Mouse (Mus musculus): ENCODE results near the gene Ppox.
A peak's percentile ranks its signal among the peaks of the same experiment; 100 is the strongest.
"Not testable (repeated sequence)": the region's sequence is repeated elsewhere in the genome, so short reads cannot be mapped to it uniquely, and the experiment has no call there.

The Ppox gene

DNA sequence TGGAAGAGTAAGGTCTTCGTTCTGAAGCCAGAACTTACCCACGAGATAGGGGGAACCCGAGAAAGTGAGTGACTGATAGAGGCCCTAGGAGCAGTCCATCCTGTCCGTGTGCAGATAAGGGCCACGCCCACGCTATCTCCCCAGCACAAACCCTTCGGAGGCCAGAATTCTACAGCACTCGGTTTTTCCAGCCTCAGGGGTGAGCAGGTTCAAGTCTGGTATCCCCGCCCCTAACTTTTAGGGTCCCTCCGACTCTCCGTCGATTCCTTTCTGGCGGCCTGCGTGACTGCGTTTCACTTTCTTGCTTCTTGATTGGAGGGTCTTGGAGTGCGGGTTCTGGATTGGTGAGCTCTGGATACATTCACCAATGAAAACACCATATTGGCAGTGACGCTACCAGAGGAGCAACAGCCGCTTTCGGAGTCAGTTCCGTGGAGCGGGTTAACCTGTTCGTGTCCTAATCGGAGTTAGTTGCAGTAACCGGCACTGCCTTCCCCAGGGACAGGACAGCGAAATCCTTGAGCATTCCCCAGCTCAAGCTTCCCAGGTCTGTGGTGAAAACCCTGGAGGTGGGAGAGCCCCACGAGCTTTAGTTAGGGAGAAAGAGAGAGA is at the start of gene Ppox:
Gene Ppox (minus strand): TSS at position 271 of the 612 bp plus-strand sequence.
- peak; percentile 94 for ATAC-seq (ENCODE audit: insufficient number of reproducible peaks, low FRiP score, low TSS enrichment)

DNA sequence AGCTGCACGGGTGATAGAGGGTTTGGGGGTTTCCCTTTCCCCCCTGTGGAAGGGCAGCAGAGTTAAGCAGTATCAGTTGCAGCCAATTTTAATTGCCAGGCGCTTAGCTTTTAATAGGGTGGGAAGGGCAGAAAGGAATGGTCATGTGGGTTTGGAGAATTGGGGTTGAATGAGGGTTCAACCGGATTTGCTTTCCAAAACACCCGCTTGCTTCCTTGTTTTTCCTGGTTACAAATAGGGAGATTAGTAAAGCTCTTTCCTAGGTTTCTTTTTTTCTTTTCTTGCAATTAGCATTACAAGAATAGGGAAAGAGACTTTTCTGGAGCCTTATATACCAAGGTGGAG is 49.2 kb upstream of the Ppox start:
- ATAC-seq (ENCODE audit: insufficient number of reproducible peaks, low FRiP score, low TSS enrichment) = no peak

DNA sequence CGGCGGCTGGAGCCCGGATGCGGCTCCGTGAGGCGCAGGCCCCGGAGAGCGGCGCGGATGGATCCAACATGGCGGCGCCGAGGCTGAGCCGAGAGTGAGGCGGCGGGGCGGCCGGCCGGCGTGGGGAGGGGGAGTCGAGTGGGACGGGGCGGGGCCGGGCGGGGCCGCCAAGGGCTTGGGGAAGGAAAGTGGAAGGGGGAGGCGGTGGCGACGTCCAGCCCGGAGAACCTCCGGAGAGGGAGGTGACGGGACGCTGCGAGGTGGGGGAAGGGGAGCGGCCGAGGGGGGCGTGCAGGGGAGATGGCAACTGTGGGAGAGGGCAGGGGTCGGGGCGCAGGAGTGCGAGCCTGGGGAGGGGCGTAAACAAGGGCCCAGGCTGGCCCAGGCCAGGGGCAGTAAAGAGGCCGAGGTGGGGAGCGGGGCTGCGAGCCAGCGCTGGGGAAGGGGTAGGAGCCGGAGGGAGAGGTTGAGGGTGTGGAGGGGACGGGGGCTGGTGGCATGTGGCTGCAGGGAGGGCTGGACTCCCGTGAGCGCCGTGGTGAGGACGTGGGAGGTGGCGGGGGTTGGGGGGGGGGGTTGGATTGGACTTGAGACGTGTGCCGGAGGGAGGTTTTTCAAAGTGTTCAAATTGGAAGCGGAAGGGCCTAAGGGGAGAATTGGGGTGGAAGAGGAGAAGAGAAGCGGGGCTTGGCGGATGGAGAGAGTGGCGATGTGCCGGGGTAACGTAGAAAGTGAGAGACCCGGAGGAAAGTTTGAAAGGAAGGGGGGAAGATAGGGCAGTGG is 48.6 kb upstream of the Ppox start:
- peak; percentile 16 for ATAC-seq (ENCODE audit: insufficient number of reproducible peaks, low FRiP score, low TSS enrichment)

DNA sequence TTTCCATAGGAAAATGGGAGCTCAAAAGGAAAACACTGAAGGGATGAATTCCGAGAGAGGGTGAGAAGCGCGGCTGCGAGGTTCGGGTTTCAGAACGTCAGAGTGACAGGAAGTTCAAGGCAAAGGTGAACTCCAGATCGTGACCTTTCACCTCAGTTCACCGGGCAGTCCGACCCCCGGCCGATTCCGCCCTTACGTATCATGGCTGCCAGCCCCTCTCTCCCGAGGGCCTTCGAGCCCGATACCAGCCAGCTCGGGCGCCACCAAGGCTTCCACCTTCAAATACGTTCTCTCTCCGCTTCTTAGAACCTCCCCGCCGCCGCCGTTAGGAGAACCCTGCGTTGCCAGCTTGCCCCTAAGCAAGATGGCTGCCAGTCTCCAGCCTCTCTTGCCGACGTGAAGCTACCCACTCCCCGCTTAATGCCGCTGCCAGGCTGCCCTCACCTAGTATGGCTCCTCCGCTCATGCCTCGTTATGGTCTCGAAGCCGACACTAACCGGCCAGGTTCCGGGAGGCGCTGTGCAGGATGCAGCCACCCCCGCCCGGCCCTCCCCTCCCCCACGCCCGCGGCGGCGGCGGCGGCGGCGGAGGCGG is 48.0 kb upstream of the Ppox start, which contains the start of gene Dedd:
Gene Dedd (plus strand): TSS at position 307 of the 594 bp plus-strand sequence.
- ATAC-seq (ENCODE audit: insufficient number of reproducible peaks, low FRiP score, low TSS enrichment) = peak; percentile 96

DNA sequence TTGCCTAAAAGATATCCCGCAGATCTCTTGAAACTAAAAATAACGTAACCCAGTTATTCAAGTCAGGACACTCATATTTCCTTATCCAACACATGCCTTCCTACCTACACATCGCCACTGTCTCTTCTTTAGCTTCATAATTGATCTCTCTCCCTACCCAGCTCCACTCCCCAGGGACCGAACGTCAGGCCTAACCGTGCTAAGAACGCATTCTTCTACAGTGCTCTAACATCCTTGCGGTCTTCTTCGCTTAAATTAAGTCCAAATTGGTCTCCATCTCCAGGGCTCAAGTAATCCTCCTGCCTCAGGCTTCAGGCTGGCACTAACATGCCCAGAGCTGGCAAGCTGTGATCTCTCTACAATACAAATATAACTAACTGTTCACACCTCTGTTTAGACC is 47.3 kb upstream of the Ppox start:
- no peak for ATAC-seq (ENCODE audit: insufficient number of reproducible peaks, low FRiP score, low TSS enrichment)

DNA sequence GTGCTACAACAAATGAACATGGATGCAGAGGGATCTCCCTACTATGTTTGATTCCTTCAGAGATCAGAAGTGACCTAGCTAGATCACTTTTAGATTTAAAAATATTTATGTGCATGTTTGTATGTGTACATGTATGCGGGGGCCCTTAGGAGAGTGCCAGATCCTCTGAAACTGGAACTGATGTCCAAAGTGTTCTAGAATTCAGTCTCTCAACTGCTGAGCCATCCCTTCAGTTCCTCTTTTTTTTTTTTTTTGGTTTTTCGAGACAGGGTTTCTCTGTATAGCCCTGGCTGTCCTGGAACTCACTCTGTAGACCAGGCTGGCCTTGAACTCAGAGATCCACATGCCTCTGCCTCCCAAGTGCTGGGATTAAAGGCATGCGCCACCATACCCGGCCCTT is 45.6 kb upstream of the Ppox start:
- ATAC-seq (ENCODE audit: insufficient number of reproducible peaks, low FRiP score, low TSS enrichment) = not testable (repeated sequence)

DNA sequence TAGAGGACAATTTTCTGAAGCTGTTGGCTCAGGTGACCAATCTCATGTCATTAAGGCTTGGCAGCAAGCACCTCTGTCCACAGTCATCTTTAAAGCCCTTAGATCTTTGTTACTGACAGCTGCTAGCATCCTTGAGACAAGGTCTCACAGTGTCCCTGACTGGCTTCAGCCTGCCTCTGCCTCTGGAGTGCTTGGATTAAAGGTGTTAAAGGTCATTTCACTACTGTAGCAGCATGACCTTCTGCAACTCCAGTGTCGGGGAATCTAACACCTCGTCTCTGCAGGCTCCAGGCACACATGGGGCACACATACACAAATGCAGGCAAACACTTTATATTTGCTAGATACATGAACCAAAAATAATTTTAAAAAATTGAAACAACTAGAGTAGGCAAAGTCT is 44.6 kb upstream of the Ppox start:
- no peak for ATAC-seq (ENCODE audit: insufficient number of reproducible peaks, low FRiP score, low TSS enrichment)

DNA sequence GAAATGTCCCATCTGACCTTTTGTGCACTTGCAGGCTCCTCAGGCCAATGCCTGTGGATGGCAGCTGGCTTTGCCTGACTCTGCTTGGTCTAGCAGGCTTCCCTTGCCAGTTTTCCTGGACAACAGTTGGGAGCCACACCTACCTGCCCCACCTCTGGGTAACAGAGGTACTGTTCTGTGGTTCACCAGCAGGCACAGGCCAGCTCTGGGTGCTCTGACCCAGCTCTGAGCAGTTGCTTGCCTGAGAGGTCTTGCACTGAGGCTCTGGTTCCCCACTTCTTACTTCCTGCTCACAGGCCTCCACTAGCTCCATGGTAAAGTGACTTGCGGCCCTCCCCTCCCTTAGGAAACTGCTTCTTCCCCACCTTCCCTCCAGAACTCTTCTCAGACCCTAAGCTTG is 41.0 kb upstream of the Ppox start:
- no peak for ATAC-seq (ENCODE audit: insufficient number of reproducible peaks, low FRiP score, low TSS enrichment)

DNA sequence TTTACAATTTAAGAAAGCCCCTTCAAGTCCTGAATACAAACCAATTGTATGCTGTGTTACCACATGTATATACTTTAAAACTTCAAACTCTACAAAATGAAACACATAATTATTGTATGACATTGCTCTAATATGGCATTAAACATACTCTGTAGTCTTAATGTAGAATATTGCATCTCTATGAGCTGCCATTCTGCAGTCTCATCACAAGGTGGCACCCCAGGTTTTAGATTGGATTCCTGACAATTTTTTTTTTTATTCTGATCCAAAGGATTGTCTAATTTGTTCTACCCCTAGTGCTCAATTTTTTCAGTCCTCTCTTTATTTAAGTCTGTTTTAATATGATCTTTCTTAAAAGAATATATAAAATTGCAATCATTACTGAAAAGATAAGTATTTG is 40.4 kb upstream of the Ppox start:
- no peak for ATAC-seq (ENCODE audit: insufficient number of reproducible peaks, low FRiP score, low TSS enrichment)

DNA sequence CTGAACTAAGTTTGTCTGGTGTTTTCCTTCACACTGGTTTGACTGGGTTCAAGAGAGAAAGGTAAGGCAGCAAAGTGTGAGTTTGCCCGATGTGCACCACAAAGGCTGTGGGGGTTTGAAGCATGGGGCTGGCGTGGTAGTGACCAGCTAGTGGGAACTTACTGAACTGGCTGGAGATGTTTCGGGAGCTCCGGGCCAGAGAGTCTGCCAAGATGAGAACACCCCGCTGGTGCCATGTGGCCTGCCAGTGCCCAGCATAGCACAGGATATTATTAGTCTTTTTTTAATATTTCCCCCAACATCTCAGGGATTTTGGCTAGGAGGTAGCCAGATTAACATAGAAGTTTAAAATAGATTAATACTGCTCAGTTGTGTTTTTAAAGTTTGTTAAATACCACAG is 39.2 kb upstream of the Ppox start:
- peak; percentile 92 for ATAC-seq (ENCODE audit: insufficient number of reproducible peaks, low FRiP score, low TSS enrichment)

DNA sequence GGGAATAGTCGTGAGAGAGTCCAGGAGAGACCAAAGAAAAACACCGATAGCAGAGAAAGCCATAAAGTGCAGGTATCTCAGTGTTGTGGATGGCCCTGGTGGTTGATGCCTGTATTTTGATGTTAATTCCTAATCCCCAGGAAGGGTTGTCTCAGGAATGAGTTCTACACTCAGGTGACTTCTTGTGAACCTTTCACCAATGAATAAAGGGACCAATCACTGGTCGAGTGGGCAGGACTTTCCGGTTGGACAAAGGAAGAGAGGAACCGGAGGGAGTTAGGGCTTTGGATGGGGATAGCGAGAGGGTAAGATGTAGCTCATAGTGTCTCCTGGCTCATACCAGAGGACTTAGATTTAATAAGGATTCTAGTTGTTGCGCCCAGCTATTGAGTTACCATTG is 38.8 kb upstream of the Ppox start:
- peak; percentile 74 for ATAC-seq (ENCODE audit: insufficient number of reproducible peaks, low FRiP score, low TSS enrichment)

DNA sequence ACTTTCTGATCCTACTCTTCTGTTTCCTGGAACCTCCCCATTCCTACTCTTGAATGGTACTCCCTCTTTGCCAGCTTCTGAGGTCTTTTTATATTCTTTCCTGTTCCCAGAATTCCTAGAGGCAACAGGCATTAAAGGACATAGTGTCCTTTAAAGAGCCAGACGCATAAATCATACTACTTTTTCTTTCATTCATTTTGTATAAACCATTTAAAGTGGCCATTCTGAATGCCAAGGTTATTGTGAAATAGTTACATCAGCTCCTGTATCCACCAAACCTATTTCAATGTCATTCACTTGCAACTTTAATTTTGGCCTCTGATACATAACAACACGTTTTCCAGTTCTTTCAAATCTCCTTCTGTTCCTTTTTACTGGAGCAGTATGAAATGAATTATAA is 28.3 kb upstream of the Ppox start:
- no peak for ATAC-seq (ENCODE audit: insufficient number of reproducible peaks, low FRiP score, low TSS enrichment)

DNA sequence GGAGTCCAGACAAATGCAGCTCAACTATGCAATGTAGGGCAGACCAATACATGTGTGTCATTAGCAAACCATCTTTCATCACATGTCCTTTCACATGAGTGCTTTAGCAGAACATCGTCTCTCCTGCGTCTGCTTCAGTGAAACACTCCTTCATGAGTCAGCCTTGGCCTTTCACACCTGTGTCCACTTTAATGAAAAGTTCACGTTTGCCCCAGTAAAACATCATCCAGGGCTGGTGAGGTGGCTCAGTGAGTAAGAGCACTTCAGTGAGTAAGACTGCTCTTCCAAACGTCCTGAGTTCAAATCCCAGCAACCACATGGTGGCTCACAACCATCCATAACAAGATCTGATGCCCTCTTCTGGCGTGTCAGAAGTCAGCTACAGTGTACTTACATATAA is 25.2 kb upstream of the Ppox start:
- ATAC-seq (ENCODE audit: insufficient number of reproducible peaks, low FRiP score, low TSS enrichment) = not testable (repeated sequence)

DNA sequence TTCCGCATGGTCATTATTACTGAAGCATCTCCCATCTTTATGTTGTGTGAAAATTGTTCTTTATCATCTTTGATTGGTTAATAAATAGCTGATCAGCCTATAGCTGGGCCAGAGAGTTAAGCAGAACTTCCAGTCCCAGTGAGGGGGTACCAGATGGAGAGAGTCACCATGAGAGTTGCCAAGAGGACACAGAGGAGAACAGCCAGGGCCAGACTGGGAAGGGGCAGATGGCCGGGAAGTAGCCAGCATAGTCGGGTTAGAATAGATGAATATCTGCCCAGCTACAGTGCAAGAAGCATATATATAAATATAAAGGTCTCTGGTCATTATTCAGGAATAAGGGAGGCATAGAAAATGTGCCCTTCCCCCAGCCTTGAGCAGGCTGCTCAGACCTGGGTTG is 17.2 kb upstream of the Ppox start:
- ATAC-seq (ENCODE audit: insufficient number of reproducible peaks, low FRiP score, low TSS enrichment) = no peak

DNA sequence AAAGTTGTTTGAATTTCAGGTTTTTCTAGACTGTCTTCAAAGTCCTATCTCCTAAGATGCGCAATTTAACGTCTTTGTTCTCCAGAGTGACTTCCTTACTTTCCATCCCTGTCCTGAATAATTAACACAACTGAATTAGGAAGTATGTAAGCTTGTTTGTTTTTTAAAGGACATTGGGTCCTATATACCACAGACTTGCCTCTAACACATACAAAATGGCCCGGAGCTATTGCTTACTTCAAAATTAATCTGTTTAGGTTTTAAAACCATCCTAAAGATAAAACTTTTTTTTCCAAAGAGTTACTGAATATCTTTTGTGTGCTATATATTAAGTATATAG is 14.0 kb upstream of the Ppox start:
- no peak for ATAC-seq (ENCODE audit: insufficient number of reproducible peaks, low FRiP score, low TSS enrichment)

DNA sequence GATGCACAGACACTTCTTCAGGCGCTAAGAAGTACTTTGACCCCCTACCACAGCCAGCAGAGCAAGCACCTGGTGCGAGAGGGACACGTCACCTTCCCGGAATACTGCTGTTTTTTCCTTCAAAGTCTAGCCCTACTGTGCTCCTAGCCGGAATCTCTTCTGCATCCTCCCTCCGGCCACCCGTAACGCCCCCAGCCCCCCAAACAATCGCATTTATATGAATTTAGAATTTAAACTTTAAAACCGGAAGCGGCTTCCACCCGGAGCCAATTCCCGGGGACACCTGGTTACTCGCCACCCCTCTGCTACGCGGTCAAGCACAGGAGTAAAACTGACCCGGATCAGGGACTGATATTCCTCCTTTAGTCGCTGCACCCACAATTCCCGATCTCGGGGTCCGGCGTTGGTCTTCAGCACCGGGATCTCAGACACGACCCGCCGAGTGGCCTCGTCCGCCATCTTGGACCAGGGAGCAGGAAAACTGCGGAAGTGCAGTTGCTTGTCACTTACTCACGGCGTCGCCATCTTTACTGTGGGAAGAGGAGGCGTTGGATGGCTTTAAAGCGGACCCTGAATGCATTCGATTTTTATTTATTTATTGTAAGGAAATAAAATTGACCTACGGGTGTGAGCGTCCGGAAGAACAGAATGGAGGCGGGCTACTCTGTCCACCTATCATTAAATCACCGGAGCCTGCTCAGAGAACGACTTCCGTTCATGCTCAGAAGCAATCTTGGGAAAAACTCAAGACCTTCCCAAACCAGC is 13.5 kb upstream of the Ppox start, which contains the start of gene Ufc1:
Gene Ufc1 (minus strand): TSS at position 727 of the 765 bp plus-strand sequence.
- peak; percentile 82 for ATAC-seq (ENCODE audit: insufficient number of reproducible peaks, low FRiP score, low TSS enrichment)

DNA sequence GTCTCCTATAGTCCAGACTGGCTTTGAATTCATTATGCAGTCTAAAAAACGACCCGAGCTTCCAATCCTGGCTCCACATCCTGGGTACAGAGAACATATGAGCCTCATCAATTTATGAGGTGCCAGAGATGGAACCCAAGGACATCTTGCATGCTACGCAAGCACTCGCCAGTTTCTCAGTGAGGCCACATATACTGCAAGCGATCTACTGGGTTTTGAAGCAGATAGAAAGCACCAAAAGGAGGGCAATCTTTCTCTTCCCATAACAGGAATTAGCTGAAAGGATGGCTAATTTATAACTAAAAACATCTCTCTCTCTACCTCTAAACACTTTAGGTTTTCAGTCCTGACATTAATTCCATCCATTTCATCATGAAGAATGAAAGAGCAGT is 12.9 kb upstream of the Ppox start:
- ATAC-seq (ENCODE audit: insufficient number of reproducible peaks, low FRiP score, low TSS enrichment) = no peak

DNA sequence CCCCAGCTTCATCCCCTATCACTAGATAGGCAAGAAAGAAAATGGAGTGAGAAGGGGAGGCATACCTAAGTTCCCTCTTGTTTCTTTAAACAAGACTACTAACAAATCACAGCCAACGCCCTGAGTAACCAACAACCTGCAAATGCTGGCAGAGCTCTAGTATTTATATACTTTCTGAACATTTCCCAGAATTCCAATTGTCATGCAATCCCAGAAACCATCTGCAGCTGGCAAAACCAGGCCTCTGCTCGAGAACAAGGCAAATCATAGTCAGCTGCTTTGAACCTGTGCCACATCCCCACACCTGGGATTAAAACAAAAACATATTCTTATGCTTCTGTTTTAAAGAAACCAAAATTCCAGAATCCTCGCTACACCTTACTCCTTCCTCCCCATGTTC is 12.4 kb upstream of the Ppox start:
- ATAC-seq (ENCODE audit: insufficient number of reproducible peaks, low FRiP score, low TSS enrichment) = no peak

DNA sequence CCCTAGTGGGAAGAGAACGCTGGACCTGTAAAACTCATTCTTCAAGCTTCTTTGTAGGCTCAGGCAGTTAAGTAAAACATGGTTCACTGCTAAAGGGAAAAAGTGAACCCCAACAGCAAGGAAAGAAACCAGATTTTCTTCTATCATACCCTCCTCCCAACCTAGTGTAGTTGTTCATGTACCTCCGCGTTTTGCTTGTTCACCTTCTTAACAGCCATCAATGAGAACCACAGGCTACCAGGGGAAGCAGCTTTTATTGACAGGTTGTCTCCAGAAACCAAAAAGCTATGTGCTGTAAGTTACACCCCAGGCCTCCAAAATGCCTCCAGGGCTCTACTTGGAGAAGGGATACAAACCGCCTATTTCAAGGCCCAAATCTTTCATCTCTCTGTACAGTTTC is 7.3 kb upstream of the Ppox start:
- ATAC-seq (ENCODE audit: insufficient number of reproducible peaks, low FRiP score, low TSS enrichment) = no peak

DNA sequence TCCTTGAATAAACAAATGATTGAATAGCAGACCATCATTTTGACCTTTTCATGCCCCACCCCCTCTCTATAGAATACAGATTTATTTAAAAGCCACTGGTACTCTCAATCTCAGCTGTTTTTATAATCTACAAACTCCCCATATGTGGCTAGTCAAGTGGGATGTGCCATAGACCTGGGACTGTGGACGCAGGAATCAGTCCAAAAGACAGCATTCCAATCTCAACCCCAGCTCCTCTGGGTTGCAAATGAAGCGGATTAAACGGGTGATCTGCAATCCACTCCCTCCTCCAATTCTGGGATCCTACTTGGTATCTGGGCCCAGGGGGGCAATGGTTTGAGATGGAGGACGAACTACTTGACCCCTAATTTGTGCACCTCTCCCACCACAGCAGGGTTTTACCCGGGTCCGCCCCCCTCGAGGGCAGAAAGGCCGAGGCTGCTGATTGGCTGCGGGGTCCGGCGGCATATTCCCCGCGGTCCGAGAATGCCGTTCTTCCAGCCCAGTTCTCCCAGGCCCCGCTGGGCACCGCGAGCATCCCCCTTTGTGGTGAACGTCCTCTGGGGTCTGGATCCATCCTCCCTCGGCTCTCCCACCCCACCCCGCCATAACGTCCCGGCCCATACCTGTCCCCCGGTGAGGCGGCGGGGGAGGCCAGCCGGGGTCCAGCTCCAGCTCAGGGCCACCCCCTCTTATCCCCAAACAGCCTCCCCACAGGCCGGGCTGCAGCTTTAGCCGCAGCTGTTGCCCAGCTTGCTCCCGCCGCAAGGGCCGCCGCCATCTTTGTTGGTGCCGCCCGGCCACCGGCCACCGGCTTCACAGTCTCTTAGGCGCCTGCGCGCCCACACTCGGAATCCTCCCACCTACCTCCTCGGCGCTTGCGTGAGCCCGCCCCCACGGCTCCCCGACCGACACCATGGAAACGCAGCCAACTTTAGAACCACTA is 6.4 kb upstream of the Ppox start, which contains the start of gene Usp21:
Gene Usp21 (minus strand): TSS at position 856 of the 946 bp plus-strand sequence.
- peak; percentile 91 for ATAC-seq (ENCODE audit: insufficient number of reproducible peaks, low FRiP score, low TSS enrichment)

Measured in cerebellum, adult (tissue).